8 mouse cellular contexts compared by ENCODE assay signal in genomic region chr10:94609309-94609777, GRCm38 (mm10).
DNase-seq lines count a peak whose midpoint lies in the region; ATAC-seq and TF ChIP-seq lines count a peak whose summit lies in the region.

No protein-coding gene starts in this region.

- in situ Hi-C loops in Patski (cut with MboI; ENCODE audit: low pct_unique_long_range_greater_than_20kb): loop anchor here (5.0 to 10.0 kb wide), 2 partner anchors 95 to 182 kb away; no protein-coding TSS in a partner anchor

- no peaks in the 10 kb centered on the region for H3K9me3 ChIP-seq in hindbrain, embryonic 12.5 days (replicated peaks)
- no peaks in the 10 kb centered on the region for H3K9me3 ChIP-seq in lung, embryonic 16.5 days (ENCODE audit: control insufficient read depth, low read length)

- POLR2A ChIA-PET in Patski (lab: Charles Lee): interaction anchor here (0.5 kb wide), 1 partner anchor 99 kb away, joined by 3 read pairs; no protein-coding TSS in a partner anchor

- WGBS in hindbrain, embryonic 12.5 days: 60% methylated on average over 5 of the region's 5 CpGs
- 49% methylated on average over 5 of the region's 5 CpGs for WGBS in lung, embryonic 16.5 days

- H3K27me3 ChIP-seq in Patski: no peaks in the 10 kb centered on the region
- H3K27me3 ChIP-seq in hindbrain, embryonic 12.5 days: no peaks in the 10 kb centered on the region; the same call in 1 of the 2 replicates
- no peaks in the 10 kb centered on the region for H3K27me3 ChIP-seq in lung, embryonic 16.5 days (ENCODE audit: control insufficient read depth, insufficient read depth, low read depth, low read length)

- H3K4me1 ChIP-seq in hindbrain, embryonic 12.5 days: no peaks in the 10 kb centered on the region
- no peaks in the 10 kb centered on the region for H3K4me1 ChIP-seq in lung, embryonic 16.5 days (replicated peaks; ENCODE audit: control insufficient read depth, insufficient read depth, low read length)

- DNase-seq in Patski (ENCODE audit: low read depth, low spot score): peak; percentile 30
- peak; percentile 67 for DNase-seq in cerebellum, adult 9-11 months
- peak; percentile 55 to 75 for DNase-seq in frontal cortex, postnatal 10 days (ENCODE audit: low spot score in 2 of 2)
- peak; percentile 83 for DNase-seq in layer of hippocampus, adult 9-11 months
- DNase-seq in retina, adult 2 months (ENCODE audit: low read depth, low spot score): peak; percentile 43
- DNase-seq in urinary bladder, postnatal 25 days (ENCODE audit: low spot score): peak; percentile 61

- no peaks in the 10 kb centered on the region for H3K36me3 ChIP-seq in hindbrain, embryonic 12.5 days
- H3K36me3 ChIP-seq in lung, embryonic 16.5 days (ENCODE audit: control insufficient read depth, insufficient read depth, low read length): no peaks in the 10 kb centered on the region

- H3K4me2 ChIP-seq in hindbrain, embryonic 12.5 days (replicated peaks): no peak overlapping the region
- H3K4me2 ChIP-seq in lung, embryonic 16.5 days (ENCODE audit: low read depth, low read length): no peak overlapping the region

- no peak overlapping the region for H3K9ac ChIP-seq in hindbrain, embryonic 12.5 days
- no peak overlapping the region for H3K9ac ChIP-seq in lung, embryonic 16.5 days (ENCODE audit: low read length)

- TF ChIP-seq CTCF in Patski (IDR thresholded peaks at IDR 0.05): peak; percentile 97

- CTCF ChIA-PET in Patski (lab: Charles Lee): interaction anchor here (0.6 to 4.0 kb wide), 16 partner anchors 8 to 336 kb away, joined by 3 to 15 read pairs (median 3); no protein-coding TSS in a partner anchor

- H3K27ac ChIP-seq in hindbrain, embryonic 12.5 days: no peak overlapping the region
- no peak overlapping the region for H3K27ac ChIP-seq in lung, embryonic 16.5 days (ENCODE audit: low read length)

- ATAC-seq in Patski: peak; percentile 79
- peak; percentile 73; the same call in 1 of the 2 replicates for ATAC-seq in hindbrain, embryonic 12.5 days (ENCODE audit: low FRiP score)
- ATAC-seq in lung, embryonic 16.5 days (ENCODE audit: low read depth): peak; percentile 79

- no peak overlapping the region for H3K4me3 ChIP-seq in hindbrain, embryonic 12.5 days
- no peak overlapping the region for H3K4me3 ChIP-seq in lung, embryonic 16.5 days (ENCODE audit: low read length)

Comparison
In these comparisons a context has a peak if more than half of its experiments do, and no peak if none do; other contexts are left out.
1. DNase-seq: peak in every context shown above with its lines; median percentile 83 in layer of hippocampus, adult 9-11 months; 67 in cerebellum, adult 9-11 months; 65 in frontal cortex, postnatal 10 days; 61 in urinary bladder, postnatal 25 days; 43 in retina, adult 2 months; 30 in Patski.